8 mouse cellular contexts compared by ENCODE assay signal in the genomic region with DNA sequence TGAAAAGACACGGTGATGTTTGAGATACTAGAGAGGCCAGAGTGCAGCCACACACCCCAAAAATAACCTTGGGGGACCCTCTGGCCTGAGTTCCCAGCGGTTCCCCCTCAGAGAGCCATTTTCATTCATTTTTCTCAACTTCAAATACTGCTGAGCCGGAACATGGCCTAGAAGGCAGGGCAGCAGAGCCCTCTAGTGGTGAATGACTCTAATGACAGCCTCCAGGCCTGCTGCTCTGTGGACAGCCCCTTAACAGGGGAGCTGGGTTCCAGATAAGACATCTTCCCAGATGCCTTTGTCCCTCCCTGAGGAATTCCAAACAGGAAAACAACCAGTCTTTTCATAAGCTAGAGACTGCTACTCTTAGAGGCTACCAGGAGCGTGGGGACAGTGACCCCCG. TPM values are rescaled to one million over a fixed set of nuclear protein-coding genes. Genes with fewer than 3 reads are reported as not detected.
DNase-seq lines count a peak whose midpoint lies in the region; ATAC-seq and TF ChIP-seq lines count a peak whose summit lies in the region.

No protein-coding gene starts in this region.

- H3K27ac ChIP-seq in MEL (ENCODE audit: control insufficient read depth, low read depth, low read length): no peak overlapping the region
- H3K27ac ChIP-seq in midbrain, embryonic 11.5 days (ENCODE audit: low read depth, low read length): no peak overlapping the region

- TF ChIP-seq EP300 in MEL (IDR thresholded peaks at IDR 0.05; ENCODE audit: low read depth in 1 of 2, low read length in 2 of 2): no peak

- intact Hi-C loops in heart, postnatal 10 days (cut with DNase I): loop anchor here (1.0 kb wide), 3 partner anchors 161 to 304 kb away; no protein-coding TSS in a partner anchor

- no peaks in the 10 kb centered on the region for H3K4me1 ChIP-seq in MEL (ENCODE audit: control insufficient read depth in 1 of 2, insufficient read depth in 2 of 2, low read length in 2 of 2)
- peaks cover 14% of the 10 kb centered on the region for H3K4me1 ChIP-seq in midbrain, embryonic 11.5 days (ENCODE audit: control insufficient read depth, insufficient read depth, low read length)

- no peaks in the 10 kb centered on the region for H3K79me2 ChIP-seq in MEL (ENCODE audit: control insufficient read depth, insufficient read depth, low read length, poor library complexity)

- DNase-seq in adrenal gland, postnatal 10 days: peak; percentile 59
- no peak for DNase-seq in adrenal gland, postnatal 4 days (ENCODE audit: low spot score in 2 of 2)
- peak; percentile 80 for DNase-seq in MEL (ENCODE audit: low read depth, low spot score)
- peak; percentile 57 to 68 for DNase-seq in cerebellum, postnatal 25 days
- DNase-seq in heart, postnatal 10 days: peak; percentile 57 to 69
- DNase-seq in layer of hippocampus, postnatal 10 days (ENCODE audit: low spot score in 2 of 2): peak; percentile 56 to 70
- DNase-seq in midbrain, embryonic 11.5 days (ENCODE audit: low spot score, missing footprints): peak; percentile 93
- DNase-seq in spleen, postnatal 10 days (ENCODE audit: low spot score in 2 of 2): peak; percentile 23 to 56

- H3K4me2 ChIP-seq in midbrain, embryonic 11.5 days: no peak overlapping the region

- ATAC-seq in midbrain, embryonic 11.5 days (ENCODE audit: low FRiP score): peak; percentile 57; the same call in 1 of the 2 replicates

- WGBS in midbrain, embryonic 11.5 days: 27% methylated on average over 5 of the region's 5 CpGs

- no peaks in the 10 kb centered on the region for H3K27me3 ChIP-seq in MEL (ENCODE audit: control insufficient read depth in 1 of 2, insufficient read depth in 2 of 2, low read length in 2 of 2)
- H3K27me3 ChIP-seq in midbrain, embryonic 11.5 days (ENCODE audit: control insufficient read depth, insufficient read depth, low read length): no peaks in the 10 kb centered on the region

- no peaks in the 10 kb centered on the region for H3K9me3 ChIP-seq in MEL (replicated peaks; ENCODE audit: insufficient read depth, low read length)
- no peaks in the 10 kb centered on the region for H3K9me3 ChIP-seq in midbrain, embryonic 11.5 days (ENCODE audit: control insufficient read depth, low read length)

- no peak overlapping the region for H3K4me3 ChIP-seq in MEL (ENCODE audit: control insufficient read depth in 1 of 2, insufficient read depth in 1 of 2, low read depth in 2 of 2, low read length in 2 of 2)
- H3K4me3 ChIP-seq in midbrain, embryonic 11.5 days (ENCODE audit: low read depth, low read length): no peak overlapping the region

- H3K36me3 ChIP-seq in MEL (ENCODE audit: control insufficient read depth in 1 of 2, insufficient read depth in 2 of 2, low read length in 2 of 2): no peaks in the 10 kb centered on the region
- no peaks in the 10 kb centered on the region for H3K36me3 ChIP-seq in midbrain, embryonic 11.5 days (ENCODE audit: control insufficient read depth, insufficient read depth, low read length)

- peak; percentile 84 to 99 (median 98) for TF ChIP-seq CTCF in MEL (IDR thresholded peaks at IDR 0.05 in 2 of 3, conservative IDR thresholded peaks at IDR 0.05 in 1 of 3; ENCODE audit: control insufficient read depth in 1 of 3, insufficient read depth in 1 of 3, low read depth in 2 of 3, low read length in 3 of 3, poor library complexity in 1 of 3, severe bottlenecking in 1 of 3)

- no peak for TF ChIP-seq POLR2A in MEL (IDR thresholded peaks at IDR 0.05; ENCODE audit: control insufficient read depth in 1 of 2, insufficient read depth in 1 of 2, low read depth in 1 of 2, low read length in 2 of 2, poor library complexity in 1 of 2)

- TF ChIP-seq RAD21 in MEL (IDR thresholded peaks at IDR 0.05; ENCODE audit: low read depth, low read length): no peak; the same call in none of the 2 replicates

- H3K9ac ChIP-seq in MEL (ENCODE audit: control insufficient read depth, low read depth, low read length, poor library complexity, severe bottlenecking): no peak overlapping the region
- H3K9ac ChIP-seq in midbrain, embryonic 11.5 days (ENCODE audit: low read length): no peak overlapping the region

TF ChIP-seq in MEL, 35 proteins besides CTCF, POLR2A, EP300 and RAD21:
- no peak for TF ChIP-seq GATA1 (IDR thresholded peaks at IDR 0.05; ENCODE audit: low read depth, low read length)
- no peak for TF ChIP-seq UBTF (IDR thresholded peaks at IDR 0.05; ENCODE audit: borderline replicate concordance, insufficient read depth, low read depth, low read length)
- no peak for TF ChIP-seq MYB (IDR thresholded peaks at IDR 0.05; ENCODE audit: low read depth, low read length)
- TF ChIP-seq POLR2AphosphoS5 (IDR thresholded peaks at IDR 0.05; ENCODE audit: borderline replicate concordance, low read depth, low read length): no peak
- TF ChIP-seq ZKSCAN1 (IDR thresholded peaks at IDR 0.05; ENCODE audit: low read depth, low read length): no peak
- TF ChIP-seq TBP (IDR thresholded peaks at IDR 0.05; ENCODE audit: low read depth, low read length): no peak
- TF ChIP-seq MXI1 (IDR thresholded peaks at IDR 0.05; ENCODE audit: low read depth, low read length): no peak
- no peak for TF ChIP-seq NELFE (IDR thresholded peaks at IDR 0.05; ENCODE audit: low read depth, low read length)
- no peak for TF ChIP-seq KAT2A (conservative IDR thresholded peaks at IDR 0.05; ENCODE audit: low read depth, low read length)
- TF ChIP-seq ELF1 (IDR thresholded peaks at IDR 0.05; ENCODE audit: low read depth, low read length): no peak; the same call in 1 of the 2 replicates
- no peak; the same call in 1 of the 2 replicates for TF ChIP-seq SIN3A (IDR thresholded peaks at IDR 0.05; ENCODE audit: low read length)
- 0 out of 2 replicates have a peak, but pooled peaks have one; percentile 51 for TF ChIP-seq MAFK (IDR thresholded peaks at IDR 0.05; ENCODE audit: borderline replicate concordance, low read depth, low read length)
- no peak for TF ChIP-seq ETS1 (IDR thresholded peaks at IDR 0.05; ENCODE audit: low read depth, low read length)
- no peak for TF ChIP-seq CHD1 (IDR thresholded peaks at IDR 0.05; ENCODE audit: low read depth, low read length)
- TF ChIP-seq ZC3H11A (IDR thresholded peaks at IDR 0.05; ENCODE audit: low read depth, low read length): peak; percentile 96
- TF ChIP-seq JUND (IDR thresholded peaks at IDR 0.05; ENCODE audit: low read depth, low read length): no peak
- TF ChIP-seq TAL1 (IDR thresholded peaks at IDR 0.05; ENCODE audit: low read length): no peak
- TF ChIP-seq SMC3 (IDR thresholded peaks at IDR 0.05; ENCODE audit: low read depth, low read length): peak; percentile 98
- no peak for TF ChIP-seq GABPA (IDR thresholded peaks at IDR 0.05; ENCODE audit: low read depth, low read length)
- no peak for TF ChIP-seq TCF12 (IDR thresholded peaks at IDR 0.05; ENCODE audit: low read depth, low read length)
- no peak for TF ChIP-seq POLR2AphosphoS2 (IDR thresholded peaks at IDR 0.05; ENCODE audit: low read length)
- no peak for TF ChIP-seq MYC (IDR thresholded peaks at IDR 0.05; ENCODE audit: low read depth, low read length)
- no peak for TF ChIP-seq RCOR1 (IDR thresholded peaks at IDR 0.05; ENCODE audit: low read depth, low read length)
- TF ChIP-seq CHD2 (IDR thresholded peaks at IDR 0.05; ENCODE audit: low read length): no peak

RNA-seq across cellular contexts. Expression of a gene that starts 23.1 kb away (rescaled TPM):
- total RNA-seq in adrenal gland, postnatal 10 days (2021): 10 to 100 TPM; 36.4 to 36.6 TPM
- 10 to 100 TPM; 45.3 to 49.8 TPM for total RNA-seq in adrenal gland, postnatal 4 days (2021)
- 40.2 and 40.6 TPM in 2 replicates for total RNA-seq in MEL (2012; rRNA removed)
- polyA plus RNA-seq in MEL (2012; ENCODE audit: insufficient read depth in 1 of 2, insufficient read length in 2 of 2, low read depth in 1 of 2, low replicate concordance in 2 of 2, missing spikeins in 1 of 2): 10 to 100 TPM in 1 of 2 experiments, not detected in 1; 52.5 TPM
- total RNA-seq in heart, postnatal 10 days (2021): 10 to 100 TPM; 36.1 to 38.8 TPM
- total RNA-seq in layer of hippocampus, postnatal 10 days (2021): 10 to 100 TPM; 44.4 to 47.5 TPM
- 14.5 and 14.7 TPM in 2 replicates for polyA plus RNA-seq in midbrain, embryonic 11.5 days (2014; fragmentation: Nextera tagmentation; extraction: Ambion mirVana)

RNA-seq across cellular contexts. Expression of a gene that starts 54.3 kb away (rescaled TPM):
- total RNA-seq in adrenal gland, postnatal 10 days (2021): 10 to 100 TPM; 10.2 to 17.2 TPM
- total RNA-seq in adrenal gland, postnatal 4 days (2021): 10 to 100 TPM; 21.4 to 25.6 TPM
- total RNA-seq in MEL (2012; rRNA removed): not detected in 2 replicates
- not detected for polyA plus RNA-seq in MEL (2012; ENCODE audit: insufficient read depth in 1 of 2, insufficient read length in 2 of 2, low read depth in 1 of 2, low replicate concordance in 2 of 2, missing spikeins in 1 of 2)
- total RNA-seq in heart, postnatal 10 days (2021): under 1 TPM in 1 of 2 experiments, not detected in 1; 0.15 TPM
- total RNA-seq in layer of hippocampus, postnatal 10 days (2021): not detected
- not detected in 2 replicates for polyA plus RNA-seq in midbrain, embryonic 11.5 days (2014; fragmentation: Nextera tagmentation; extraction: Ambion mirVana)

Comparison
In these comparisons a context has a peak if more than half of its experiments do, and no peak if none do; other contexts are left out.
1. DNase-seq: peak in adrenal gland, postnatal 10 days (single experiment), MEL (single experiment), cerebellum, postnatal 25 days (2 of 2), heart, postnatal 10 days (2 of 2), layer of hippocampus, postnatal 10 days (2 of 2), midbrain, embryonic 11.5 days (single experiment) and spleen, postnatal 10 days (2 of 2); none in adrenal gland, postnatal 4 days (0 of 2).
2. RNA of a gene that starts 54.3 kb away (total RNA-seq): 21.4 to 25.6 TPM in adrenal gland, postnatal 4 days and 10.2 to 17.2 TPM in adrenal gland, postnatal 10 days; 0.15 TPM in heart, postnatal 10 days, not detected in MEL and not detected in layer of hippocampus, postnatal 10 days; every median in the first group is over 4 times any median in the second.